Mouse (Mus musculus) heart, adult 11 months (tissue): ENCODE results near the gene Pcgf2.
A peak's percentile ranks its signal among the peaks of the same experiment; 100 is the strongest.
"Not testable (repeated sequence)": the region's sequence is repeated elsewhere in the genome, so short reads cannot be mapped to it uniquely, and the experiment has no call there.

ENCODE experiments used
- DNase-seq: peaks from one replicate; pipeline ENCODE4 v3.0.0; 2022

Pcgf2 gene

GRCm38 (mm10) chr11:97717369-97718280 is 17.3 kb upstream of the Pcgf2 start:
- peak; percentile 92 for DNase-seq

- DNase-seq: no peak
Observed at GRCm38 (mm10) chr11:97716021-97716420, 15.7 kb upstream of the Pcgf2 start.

- peak; percentile 94 for DNase-seq
Observed at GRCm38 (mm10) chr11:97714784-97715760, 14.8 kb upstream of the Pcgf2 start.

GRCm38 (mm10) chr11:97714356-97714755 is 14.1 kb upstream of the Pcgf2 start:
- DNase-seq: no peak

GRCm38 (mm10) chr11:97713896-97714295 is 13.6 kb upstream of the Pcgf2 start:
- DNase-seq: peak; percentile 94

- peak; percentile 88 for DNase-seq
Observed at GRCm38 (mm10) chr11:97712286-97712685, 12.0 kb upstream of the Pcgf2 start.

GRCm38 (mm10) chr11:97711200-97711900 is 11.1 kb upstream of the Pcgf2 start:
- no peak for DNase-seq

- DNase-seq: not testable (repeated sequence)
Observed at GRCm38 (mm10) chr11:97710067-97710466, 9.8 kb upstream of the Pcgf2 start.

GRCm38 (mm10) chr11:97703039-97703826 is 2.9 kb upstream of the Pcgf2 start, which contains the start of gene Psmb3:
Gene Psmb3 (plus strand): TSS chr11:97703399.
- peak; percentile 100 for DNase-seq

- DNase-seq: peak; percentile 98
Observed at GRCm38 (mm10) chr11:97702393-97702745, 2.1 kb upstream of the Pcgf2 start.

GRCm38 (mm10) chr11:97701581-97702392 is 1.5 kb upstream of the Pcgf2 start:
- peak; percentile 89 for DNase-seq

- peak; percentile 96 for DNase-seq
Observed at GRCm38 (mm10) chr11:97700746-97701580, 666 bp upstream of the Pcgf2 start.

GRCm38 (mm10) chr11:97699626-97700002 is 683 bp downstream of the Pcgf2 start:
- peak; percentile 99 for DNase-seq

- peak; percentile 98 for DNase-seq
Observed at GRCm38 (mm10) chr11:97698741-97699611, 1.3 kb downstream of the Pcgf2 start.

GRCm38 (mm10) chr11:97697891-97698529 is 2.3 kb downstream of the Pcgf2 start:
- DNase-seq: peak; percentile 91

- DNase-seq: peak; percentile 94
Observed at GRCm38 (mm10) chr11:97697199-97697890, 3.0 kb downstream of the Pcgf2 start.

GRCm38 (mm10) chr11:97696669-97697068 is 3.6 kb downstream of the Pcgf2 start:
- DNase-seq: no peak
